Mouse (Mus musculus) skeletal muscle tissue, postnatal 0 days (tissue): ENCODE results near the gene Rpap3. TPM values are rescaled to one million over a fixed set of nuclear protein-coding genes. Genes with fewer than 3 reads are reported as not detected.

Experiments
- polyA plus RNA-seq: library from polyadenylated mRNA; unstranded; fragments of >200 nt; fragmentation: Nextera tagmentation; extraction: Ambion mirVana; gene quantifications from 2 replicates; pipeline ENCODE4 v1.2.1, GENCODE M21; 2015

The Rpap3 gene
- 12.2 and 14.0 TPM in 2 replicates for polyA plus RNA-seq

DNA sequence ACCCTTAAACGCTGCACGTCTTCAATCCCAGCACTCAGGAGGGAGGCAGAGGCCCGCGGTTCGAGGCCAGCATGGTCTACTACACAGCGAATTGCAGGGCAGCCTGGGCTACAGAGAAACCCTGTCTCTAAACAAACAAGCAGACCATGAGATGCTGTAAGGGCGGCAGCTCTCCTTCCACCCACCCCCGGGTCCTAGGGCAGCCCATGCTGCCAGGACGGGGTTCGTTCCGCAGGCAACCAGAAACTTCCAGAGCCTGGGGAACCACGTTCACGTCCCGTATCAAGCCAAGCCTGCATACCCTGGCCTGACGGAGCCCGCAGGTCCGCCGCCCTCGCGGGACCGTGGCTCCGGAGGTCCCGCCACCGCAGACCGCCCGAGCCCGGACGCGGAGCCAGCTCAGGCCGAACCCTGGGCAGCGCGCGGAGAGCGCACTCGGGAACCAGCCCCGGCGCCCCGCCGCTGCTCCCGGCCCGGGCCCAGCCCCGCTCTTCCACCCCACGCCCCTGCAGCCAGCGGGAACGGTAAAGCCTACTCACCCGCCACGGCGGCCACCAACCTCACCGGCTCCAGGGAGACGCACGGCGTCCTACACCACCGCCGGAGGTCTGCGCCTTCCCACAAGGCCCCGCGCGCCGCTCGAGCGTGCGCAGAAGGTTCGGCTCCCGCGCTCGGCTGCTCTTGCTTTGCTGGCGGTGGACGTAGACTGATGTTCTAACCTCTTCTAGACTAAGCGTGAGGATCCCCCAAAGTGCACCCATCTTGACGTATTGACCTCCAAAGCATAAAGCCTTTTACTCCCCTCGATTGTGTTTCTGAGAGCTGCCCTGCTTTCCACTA is at the start of gene Rpap3:
Gene Rpap3, minus strand, starts transcription at position 615 of the 840 bp plus-strand sequence.

DNA sequence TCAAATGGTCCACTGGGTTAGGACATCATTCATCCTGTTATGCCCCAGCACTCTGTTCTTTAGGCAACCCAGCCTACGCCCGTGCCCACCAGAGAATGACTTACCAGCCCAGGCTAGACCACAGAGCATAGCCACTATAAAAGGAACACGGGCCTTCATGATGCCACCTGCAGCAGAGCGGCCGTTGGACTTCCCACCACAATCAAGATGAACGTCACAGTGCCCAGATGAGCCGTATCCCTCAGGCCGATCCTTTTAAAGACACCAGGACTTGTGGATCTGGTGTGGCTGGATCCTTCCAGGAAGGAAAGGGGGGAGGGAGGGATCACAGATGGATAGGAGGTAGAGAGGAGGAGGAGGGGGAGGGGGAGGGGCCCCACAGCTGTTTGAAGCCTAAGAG is 25.5 kb upstream of the Rpap3 start, which contains the start of gene Endou:
Gene Endou, minus strand, starts transcription at position 229 of the 400 bp plus-strand sequence.

Other genes starting within 250 kb of the Rpap3 start
- gene Endou, start 25.5 kb upstream of the Rpap3 start, polyA plus RNA-seq = 0.44 and 3.1 TPM in 2 replicates
- gene Rapgef3, start 62.1 kb upstream of the Rpap3 start, polyA plus RNA-seq = 6.3 and 8.1 TPM in 2 replicates
- 41.9 and 45.6 TPM in 2 replicates for gene Slc48a1, start 72.7 kb upstream of the Rpap3 start, polyA plus RNA-seq
- 14.8 and 16.8 TPM in 2 replicates for gene Hdac7, start 138.7 kb upstream of the Rpap3 start, polyA plus RNA-seq
- 0.21 and 0.31 TPM in 2 replicates for gene Vdr, start 204.8 kb upstream of the Rpap3 start, polyA plus RNA-seq